Mouse (Mus musculus): ENCODE results near the gene Tenm3. TPM values are rescaled to one million over a fixed set of nuclear protein-coding genes. Genes with fewer than 3 reads are reported as not detected.

Gene Tenm3
- polyA plus RNA-seq, 1 experiment: 12.8 TPM

- Histone ChIP-seq H3K4me3 (no peak overlapping the region), H3ac (ENCODE audit: control insufficient read depth, insufficient read length) (no peak overlapping the region), H3K27me3 (ENCODE audit: control insufficient read depth, insufficient read depth, insufficient read length) (no peaks in the 10 kb centered on the region), H3K79me2 (ENCODE audit: control insufficient read depth, insufficient read depth) (no peaks in the 10 kb centered on the region), H3K4me2 (ENCODE audit: low read depth) (no peak overlapping the region), H3K36me3 (ENCODE audit: control insufficient read depth, insufficient read depth) (no peaks in the 10 kb centered on the region)
- no peak for TF ChIP-seq POLR2A (IDR thresholded peaks at IDR 0.05; ENCODE audit: insufficient read length, low read depth)
- TF ChIP-seq POLR2AphosphoS2 (IDR thresholded peaks at IDR 0.05; ENCODE audit: insufficient read length, low read depth): no peak
- TF ChIP-seq MYOG (IDR thresholded peaks at IDR 0.05; ENCODE audit: control insufficient read depth in 1 of 3, insufficient read depth in 1 of 3, insufficient read length in 2 of 3, low read depth in 2 of 3): no peak
- no peak for TF ChIP-seq E2F4 (IDR thresholded peaks at IDR 0.05; ENCODE audit: insufficient read depth)
- no peak for TF ChIP-seq MAX (IDR thresholded peaks at IDR 0.05; ENCODE audit: low read depth)
- TF ChIP-seq TCF12 (IDR thresholded peaks at IDR 0.05; ENCODE audit: insufficient read depth, poor library complexity, severe bottlenecking): no peak
- TF ChIP-seq TCF3 (IDR thresholded peaks at IDR 0.05; ENCODE audit: insufficient read length, low read depth): no peak
- no peak for TF ChIP-seq SRF (IDR thresholded peaks at IDR 0.05; ENCODE audit: control insufficient read depth, insufficient read length, low read depth)
- TF ChIP-seq USF1 (IDR thresholded peaks at IDR 0.05; ENCODE audit: low read depth): no peak
- TF ChIP-seq CEBPB (IDR thresholded peaks at IDR 0.05; ENCODE audit: insufficient read depth, poor library complexity, severe bottlenecking): no peak
- no peak for TF ChIP-seq REST (IDR thresholded peaks at IDR 0.05; ENCODE audit: insufficient read depth, insufficient read length)
- TF ChIP-seq MYOD1 (IDR thresholded peaks at IDR 0.05; ENCODE audit: control insufficient read depth in 1 of 3, insufficient read length in 2 of 3, low read depth in 2 of 3): no peak
These were observed 393.1 kb downstream of the Tenm3 start for GRCm38 (mm10) chr8:48450397-48451246.

- Histone ChIP-seq H3K27me3 (ENCODE audit: control insufficient read depth, insufficient read depth, insufficient read length) (no peaks in the 10 kb centered on the region), H3ac (ENCODE audit: control insufficient read depth, insufficient read length) (no peak overlapping the region), H3K4me3 (no peak overlapping the region), H3K79me2 (ENCODE audit: control insufficient read depth, insufficient read depth) (no peaks in the 10 kb centered on the region), H3K4me2 (ENCODE audit: low read depth) (no peak overlapping the region), H3K36me3 (ENCODE audit: control insufficient read depth, insufficient read depth) (no peaks in the 10 kb centered on the region)
- TF ChIP-seq CEBPB (IDR thresholded peaks at IDR 0.05; ENCODE audit: insufficient read depth, poor library complexity, severe bottlenecking) (no peak), E2F4 (IDR thresholded peaks at IDR 0.05; ENCODE audit: insufficient read depth) (no peak), TCF12 (IDR thresholded peaks at IDR 0.05; ENCODE audit: insufficient read depth, poor library complexity, severe bottlenecking) (no peak), USF1 (IDR thresholded peaks at IDR 0.05; ENCODE audit: low read depth) (no peak), SRF (IDR thresholded peaks at IDR 0.05; ENCODE audit: control insufficient read depth, insufficient read length, low read depth) (no peak), POLR2A (IDR thresholded peaks at IDR 0.05; ENCODE audit: insufficient read length, low read depth) (no peak), TCF3 (IDR thresholded peaks at IDR 0.05; ENCODE audit: insufficient read length, low read depth) (no peak), MYOG (IDR thresholded peaks at IDR 0.05; ENCODE audit: control insufficient read depth in 1 of 3, insufficient read depth in 1 of 3, insufficient read length in 2 of 3, low read depth in 2 of 3) (no peak), POLR2AphosphoS2 (IDR thresholded peaks at IDR 0.05; ENCODE audit: insufficient read length, low read depth) (no peak), REST (IDR thresholded peaks at IDR 0.05; ENCODE audit: insufficient read depth, insufficient read length) (no peak)
These were observed 394.1 kb downstream of the Tenm3 start for GRCm38 (mm10) chr8:48449625-48450024.

DNA sequence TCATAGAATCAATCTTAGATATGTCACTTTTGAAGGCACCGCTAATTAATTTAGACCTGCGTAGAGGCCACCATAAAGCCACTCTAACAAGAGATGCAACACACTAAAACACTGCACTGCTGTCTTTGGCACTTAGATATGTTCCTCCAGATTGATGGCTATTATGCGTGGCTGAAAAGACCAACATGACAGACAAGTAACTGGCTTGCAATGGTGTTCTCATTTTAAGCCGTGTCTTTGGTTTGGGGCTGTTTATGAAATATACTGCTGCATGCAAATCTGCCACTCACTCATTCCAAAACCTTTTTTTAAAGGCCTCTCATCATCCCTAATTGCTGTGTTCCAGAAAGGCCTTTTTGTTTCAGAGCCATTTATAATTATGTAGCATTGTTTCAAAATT, 398.1 kb downstream of the Tenm3 start:
- no peak overlapping the region for H3ac ChIP-seq (ENCODE audit: control insufficient read depth, insufficient read length)
- no peaks in the 10 kb centered on the region for H3K79me2 ChIP-seq (ENCODE audit: control insufficient read depth, insufficient read depth)
- TF ChIP-seq POLR2AphosphoS2 (IDR thresholded peaks at IDR 0.05; ENCODE audit: insufficient read length, low read depth): no peak
- TF ChIP-seq SRF (IDR thresholded peaks at IDR 0.05; ENCODE audit: control insufficient read depth, insufficient read length, low read depth): no peak
- no peak for TF ChIP-seq REST (IDR thresholded peaks at IDR 0.05; ENCODE audit: insufficient read depth, insufficient read length)
- TF ChIP-seq TCF3 (IDR thresholded peaks at IDR 0.05; ENCODE audit: insufficient read length, low read depth): no peak
- TF ChIP-seq E2F4 (IDR thresholded peaks at IDR 0.05; ENCODE audit: insufficient read depth): no peak
- TF ChIP-seq POLR2A (IDR thresholded peaks at IDR 0.05; ENCODE audit: insufficient read length, low read depth): no peak
- no peak for TF ChIP-seq CEBPB (IDR thresholded peaks at IDR 0.05; ENCODE audit: insufficient read depth, poor library complexity, severe bottlenecking)

DNA sequence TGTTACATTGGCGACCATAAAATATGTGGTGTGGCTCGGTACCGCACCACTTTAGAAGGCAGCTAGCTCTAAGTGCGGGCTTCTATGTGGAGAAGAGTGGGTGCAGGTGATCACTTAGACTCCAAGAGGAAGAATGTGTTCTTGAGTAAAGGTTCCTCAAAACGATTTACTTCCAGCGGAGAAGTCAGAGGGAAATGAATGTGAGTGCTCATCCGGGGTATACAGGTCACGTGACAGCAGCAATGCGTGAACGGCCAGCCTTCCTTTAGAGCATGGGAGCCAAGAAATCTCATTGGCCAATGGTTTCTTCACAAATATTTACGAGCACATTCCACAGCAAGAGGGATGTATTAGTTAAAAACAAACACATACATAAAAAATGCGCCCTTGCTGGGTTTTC, 404.3 kb downstream of the Tenm3 start:
- TF ChIP-seq TCF3 (IDR thresholded peaks at IDR 0.05; ENCODE audit: insufficient read length, low read depth) (no peak), E2F4 (IDR thresholded peaks at IDR 0.05; ENCODE audit: insufficient read depth) (no peak), MAX (IDR thresholded peaks at IDR 0.05; ENCODE audit: low read depth) (no peak)
- no peaks in the 10 kb centered on the region for H3K79me2 ChIP-seq (ENCODE audit: control insufficient read depth, insufficient read depth)

More for the DNA sequence above, 398.1 kb downstream of the Tenm3 start:
- no peaks in the 10 kb centered on the region for H3K27me3 ChIP-seq (ENCODE audit: control insufficient read depth, insufficient read depth, insufficient read length)
- H3K4me3 ChIP-seq: no peak overlapping the region
- no peak overlapping the region for H3K4me2 ChIP-seq (ENCODE audit: low read depth)
- peaks cover 4% of the 10 kb centered on the region for H3K36me3 ChIP-seq (ENCODE audit: control insufficient read depth, insufficient read depth)

More for the DNA sequence above, 404.3 kb downstream of the Tenm3 start:
- Histone ChIP-seq H3K4me3 (no peak overlapping the region), H3ac (ENCODE audit: control insufficient read depth, insufficient read length) (no peak overlapping the region), H3K4me2 (ENCODE audit: low read depth) (no peak overlapping the region), H3K36me3 (ENCODE audit: control insufficient read depth, insufficient read depth) (peaks cover 6% of the 10 kb centered on the region), H3K27me3 (ENCODE audit: control insufficient read depth, insufficient read depth, insufficient read length) (no peaks in the 10 kb centered on the region)
